Mouse (Mus musculus) erythroblast, adult 5-6 weeks (primary cell): ENCODE results near the gene Mapk8ip3. TPM values are rescaled to one million over a fixed set of nuclear protein-coding genes. Genes with fewer than 3 reads are reported as not detected.

Experiments
- ATAC-seq: replicated peaks from 2 replicates; pipeline ENCODE4 v1.8.0; 2016; ENCODE audit warnings: moderate number of reproducible peaks, mild to moderate bottlenecking, moderate TSS enrichment, inconsistent platforms; ENCODE audit not compliant: poor library complexity, low FRiP score, severe bottlenecking
- total RNA-seq, 2 experiments: library from RNA; stranded (forward) in 1 of 2; stranded (reverse) in 1 of 2; fragments of 150-400 nt in 1 of 2; fragments of 200-764, 138-1000 nt in 1 of 2; gene quantifications; 2 replicates each; pipeline versions ENCODE4 v1.2.3 to v1.2.4; 2015 to 2017; ENCODE audit warnings: low replicate concordance in 2 of 2

Gene Mapk8ip3
- total RNA-seq, 2 experiments from 2014 or later, result 42.7 to 109 TPM

DNA sequence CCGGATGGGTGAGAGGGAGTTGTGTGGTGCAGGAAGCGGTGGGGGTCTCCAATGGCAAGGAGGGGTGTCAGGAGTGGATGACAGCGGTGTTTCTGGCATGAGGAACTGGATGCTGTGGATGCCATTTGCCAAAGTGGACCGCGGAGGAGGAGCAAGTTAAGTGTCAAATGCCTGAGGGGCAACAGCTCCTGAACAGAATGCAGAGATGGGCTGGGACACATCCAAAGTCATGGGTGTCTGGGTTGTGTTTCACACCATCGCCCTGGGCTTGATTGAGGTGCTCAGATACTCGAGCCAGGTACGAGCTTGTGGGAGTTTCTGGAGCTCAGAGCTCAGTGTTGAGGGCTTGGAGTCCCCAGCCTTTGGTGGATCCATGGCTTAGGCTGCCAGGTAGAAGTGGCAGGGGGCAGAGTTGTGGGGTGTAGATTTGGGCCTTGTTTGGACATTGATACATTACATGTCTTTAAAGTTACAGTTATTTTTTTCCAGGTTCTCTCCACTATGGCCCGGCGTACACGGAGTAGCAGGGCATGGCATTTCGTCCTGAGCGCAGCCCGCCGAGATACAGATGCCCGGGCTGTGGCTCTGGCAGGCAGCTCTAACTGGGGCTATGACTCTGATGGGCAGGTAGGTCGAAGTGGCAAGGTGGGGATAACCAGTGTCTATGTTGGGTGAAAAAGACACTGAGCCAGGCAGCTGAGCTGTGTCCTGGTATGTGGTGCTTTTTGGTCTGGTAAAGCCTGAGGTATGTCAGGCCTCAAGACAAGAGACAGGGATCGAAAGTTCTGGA is 49.3 kb downstream of the Mapk8ip3 start:
- ATAC-seq, result peak; percentile 16

DNA sequence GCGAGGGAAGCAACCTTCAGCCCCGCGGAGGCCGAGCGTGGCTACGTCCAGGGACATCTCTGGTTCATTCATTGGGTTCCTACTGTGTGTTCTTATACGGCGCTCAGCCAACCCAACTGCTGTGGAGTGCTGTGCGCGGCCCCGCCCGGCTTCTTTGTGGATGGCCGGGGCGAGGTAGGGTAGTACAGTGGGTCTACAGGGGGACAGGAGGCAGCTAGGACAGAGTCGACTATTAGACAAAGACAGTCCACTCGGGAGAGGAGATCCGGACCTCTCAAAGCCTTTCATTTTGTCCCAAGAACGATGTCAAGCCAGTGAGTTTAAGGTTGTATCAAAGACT is 49.9 kb downstream of the Mapk8ip3 start:
- ATAC-seq, result peak; percentile 34

DNA sequence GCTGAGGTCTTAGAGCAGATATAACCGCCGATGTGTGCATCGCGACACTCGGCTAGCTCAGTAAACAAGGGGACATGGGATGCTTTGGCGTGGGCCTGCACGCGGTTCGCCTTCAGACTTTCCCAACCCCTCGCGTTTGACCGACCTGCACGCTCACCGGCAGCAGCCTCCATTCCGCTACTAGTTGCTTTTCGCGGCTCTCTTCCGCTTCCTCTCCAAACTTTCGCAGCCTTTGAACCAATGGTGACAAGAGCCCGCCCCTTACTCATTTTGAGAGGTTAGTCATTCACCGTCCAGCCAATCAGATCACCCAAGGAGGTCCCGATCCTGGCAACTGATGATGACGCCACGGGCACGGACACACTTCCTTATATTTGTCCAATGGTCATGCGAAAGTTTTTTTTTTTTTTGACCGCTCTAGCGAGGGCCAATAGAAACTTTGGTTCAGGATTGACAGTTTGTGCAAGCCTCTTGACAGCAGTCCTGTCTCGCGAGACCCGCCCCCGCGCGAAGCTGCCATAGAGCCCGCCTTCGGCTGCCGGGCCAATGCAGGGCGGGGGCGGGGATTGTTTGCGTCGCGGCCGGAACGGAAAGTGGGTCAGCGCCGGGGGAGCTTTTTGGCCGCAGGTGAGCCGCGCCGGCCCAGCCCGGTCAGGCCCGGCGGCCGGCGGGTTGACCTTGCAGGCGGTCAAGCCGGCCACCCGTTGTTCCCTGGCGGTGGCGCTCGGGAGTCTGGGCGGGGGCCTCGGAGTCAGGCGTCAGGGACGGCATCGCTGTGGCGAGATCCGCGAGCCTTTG is 50.4 kb downstream of the Mapk8ip3 start, which contains the start of the genes Nubp2 and Spsb3:
Gene Nubp2 (minus strand): TSS at position 216 of the 798 bp plus-strand sequence.
Gene Spsb3 (plus strand): TSS at position 510 of the 798 bp plus-strand sequence.
- ATAC-seq, result peak; percentile 88

DNA sequence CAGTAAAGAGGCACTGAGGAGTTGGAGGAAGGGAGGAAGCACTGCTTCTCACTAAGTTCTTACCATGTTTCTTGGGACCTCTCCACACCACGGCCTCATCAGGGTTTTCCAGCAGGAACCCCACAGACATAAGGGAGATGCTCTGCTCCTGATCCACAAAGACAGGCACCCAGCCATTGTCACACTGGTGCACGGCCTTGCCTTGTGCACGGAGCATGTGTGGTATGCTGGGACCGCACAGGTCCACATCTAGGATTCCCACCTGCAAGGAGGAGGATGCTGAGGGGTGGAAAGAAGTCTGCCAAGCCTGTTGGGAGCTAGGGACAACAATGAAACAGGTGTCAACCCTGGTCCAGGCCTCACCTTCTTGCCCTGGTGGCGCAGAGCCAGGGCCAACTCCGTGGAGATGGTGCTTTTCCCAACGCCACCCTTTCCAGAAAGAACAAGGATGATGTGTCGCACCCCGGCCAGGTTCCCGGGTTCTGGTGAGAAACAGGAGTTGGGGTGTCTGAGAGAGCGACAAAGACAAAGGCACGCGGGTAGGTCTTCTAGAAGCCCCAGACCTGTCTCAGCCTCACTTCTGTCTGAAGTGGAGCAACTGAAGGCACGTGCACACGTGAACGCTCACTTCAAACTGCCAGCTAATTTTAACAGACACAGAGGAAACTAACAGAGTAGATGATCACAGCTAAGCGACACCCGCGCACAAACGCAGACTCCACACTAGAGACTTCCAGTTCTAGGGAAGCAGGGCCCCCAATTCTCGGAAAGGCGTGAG is 51.2 kb downstream of the Mapk8ip3 start:
- no peak for ATAC-seq

DNA sequence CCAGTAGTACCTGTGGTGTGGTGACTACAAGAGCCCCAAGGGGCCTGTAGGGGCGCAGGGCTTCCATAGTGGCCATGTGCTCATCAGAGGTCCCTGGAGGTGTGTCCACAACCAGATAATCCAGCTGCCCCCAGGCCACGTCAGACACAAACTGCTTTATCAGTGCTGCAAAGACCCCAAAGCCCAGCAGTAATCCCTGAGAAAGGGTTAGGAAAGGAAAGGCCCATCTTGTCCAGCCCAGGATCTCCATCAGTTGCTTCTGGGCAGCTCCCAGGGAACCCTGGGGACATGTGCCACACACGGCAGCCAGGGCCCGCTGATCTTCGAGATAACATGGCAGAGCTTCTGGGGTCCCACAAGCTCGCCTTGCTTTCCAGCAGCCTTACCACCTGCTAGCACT is 52.4 kb downstream of the Mapk8ip3 start:
- ATAC-seq, result no peak

DNA sequence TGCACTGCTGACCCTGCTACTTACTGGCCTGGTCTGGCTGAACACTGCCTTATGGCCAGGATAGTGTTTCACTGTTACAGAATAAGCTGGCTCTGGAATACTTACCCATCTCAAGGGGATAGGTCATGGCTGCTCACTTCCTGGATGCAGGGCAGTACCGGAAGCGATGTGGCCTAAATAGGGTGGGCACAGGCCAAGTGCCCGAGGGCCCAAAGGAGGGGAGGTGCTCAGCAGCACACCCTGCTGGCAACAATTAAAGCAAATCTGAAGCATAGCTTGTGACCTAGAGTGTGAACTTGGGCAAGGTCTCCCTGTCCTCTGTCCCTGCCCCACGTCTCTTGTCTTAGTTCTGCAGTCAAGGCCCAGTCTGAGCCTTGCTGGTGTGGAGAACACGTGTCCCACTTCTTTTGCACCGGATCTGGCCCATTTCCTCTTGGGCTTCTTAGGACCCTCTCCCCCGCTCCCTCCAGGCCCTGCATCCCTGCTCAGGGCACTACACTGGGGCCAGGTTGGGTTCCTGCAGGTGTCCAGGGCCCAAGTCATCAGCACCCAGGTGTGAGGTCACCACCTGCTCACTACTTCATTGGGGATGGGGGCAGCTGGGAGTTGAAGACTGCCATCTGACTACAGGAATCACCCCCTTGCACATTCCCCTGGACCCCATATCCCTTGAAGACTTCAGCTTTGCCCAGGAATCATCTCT is 54.9 kb downstream of the Mapk8ip3 start:
- ATAC-seq, result peak; percentile 20; the same call in 1 of the 2 replicates

DNA sequence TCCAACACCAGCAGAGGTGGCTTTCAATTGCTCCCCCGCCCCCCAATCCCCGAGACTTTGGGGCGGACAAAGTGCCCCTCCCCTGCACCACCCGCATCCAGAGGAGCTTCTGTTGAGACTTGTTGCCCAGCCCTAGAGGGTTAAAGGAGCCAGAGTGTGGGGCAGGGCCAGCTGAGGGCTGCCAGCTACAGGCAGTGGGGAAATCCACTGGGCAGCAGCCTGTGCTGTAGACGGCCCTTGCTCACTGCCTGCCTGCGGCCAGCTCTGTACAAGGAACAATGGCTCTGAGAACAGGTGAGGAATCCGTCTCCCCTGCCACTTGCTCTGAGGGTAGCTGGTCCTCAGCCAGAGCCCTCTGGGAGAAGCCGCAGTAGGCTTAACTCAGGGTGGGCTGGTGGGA is 58.2 kb downstream of the Mapk8ip3 start:
- no peak for ATAC-seq

DNA sequence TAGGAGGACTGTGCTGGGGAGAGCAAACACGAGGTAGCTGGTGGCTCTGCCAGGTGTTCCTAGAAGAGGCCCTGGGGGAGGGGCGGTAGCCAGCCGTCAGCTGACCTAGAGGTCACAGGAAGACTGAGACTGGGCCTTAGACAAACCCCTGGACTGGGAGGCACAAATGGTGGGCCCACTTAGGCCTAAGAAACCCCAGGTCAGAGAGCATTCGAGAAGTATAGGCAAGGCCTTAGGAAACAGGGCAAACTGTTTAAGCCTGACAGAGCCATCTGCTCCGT is 58.7 kb downstream of the Mapk8ip3 start:
- no peak for ATAC-seq

DNA sequence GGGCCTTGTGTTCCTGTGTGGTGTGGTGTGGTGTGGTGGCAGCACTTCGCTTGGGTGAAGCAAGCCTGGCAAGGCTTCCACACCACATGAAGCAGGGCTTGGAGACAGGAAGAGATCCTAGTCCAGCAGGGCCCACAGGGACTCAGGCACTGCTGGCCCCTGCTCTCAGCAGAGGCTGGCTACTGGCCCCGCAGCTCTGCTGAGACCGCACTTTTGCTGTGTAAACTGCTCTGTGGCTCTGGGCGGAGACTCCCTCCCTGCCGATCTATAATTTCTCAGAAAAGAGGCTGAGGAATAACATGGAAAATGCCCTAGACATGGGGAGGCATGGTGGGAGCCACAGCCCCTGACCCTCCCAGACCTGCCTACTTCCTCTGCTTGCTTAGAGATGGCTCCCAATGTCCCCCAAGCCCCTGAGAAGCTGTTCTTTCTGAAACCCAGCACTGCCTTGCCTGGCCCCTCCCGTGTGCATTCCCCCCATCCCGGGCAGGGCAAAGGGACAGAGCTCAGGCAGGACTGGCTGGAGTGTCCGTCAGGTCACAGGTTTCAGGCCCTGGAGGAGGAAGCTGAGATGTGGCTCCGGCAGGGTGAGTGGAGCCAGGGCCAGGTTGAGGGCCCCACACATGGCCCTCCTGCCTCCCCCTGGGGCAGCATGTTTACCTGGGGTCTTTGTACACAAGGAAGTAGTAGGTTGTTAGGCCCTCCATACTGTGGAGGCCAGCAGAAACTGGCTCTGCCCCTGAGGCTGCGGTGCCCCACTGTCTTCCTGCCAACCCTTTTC is 59.3 kb downstream of the Mapk8ip3 start:
- ATAC-seq, result no peak

DNA sequence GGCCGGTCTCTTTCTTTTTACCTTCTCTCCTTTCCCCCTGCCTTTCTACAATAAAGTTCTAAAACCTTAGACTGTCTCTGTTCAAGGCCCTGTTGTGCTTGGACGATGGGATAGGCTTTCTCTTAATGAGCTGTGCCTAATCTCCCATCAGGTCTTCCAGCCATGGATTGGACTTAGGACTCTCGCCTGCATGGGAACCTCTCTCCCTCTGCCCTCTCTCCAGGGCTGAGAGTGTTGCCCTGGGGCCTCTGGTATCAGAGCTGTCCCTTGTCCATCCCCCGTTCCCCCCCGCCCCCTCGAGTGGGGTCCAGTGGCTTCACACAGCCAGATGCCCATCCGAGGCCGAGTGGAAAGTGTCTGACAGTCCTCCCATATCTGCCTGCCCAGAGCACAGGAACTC is 61.8 kb downstream of the Mapk8ip3 start:
- no peak for ATAC-seq

DNA sequence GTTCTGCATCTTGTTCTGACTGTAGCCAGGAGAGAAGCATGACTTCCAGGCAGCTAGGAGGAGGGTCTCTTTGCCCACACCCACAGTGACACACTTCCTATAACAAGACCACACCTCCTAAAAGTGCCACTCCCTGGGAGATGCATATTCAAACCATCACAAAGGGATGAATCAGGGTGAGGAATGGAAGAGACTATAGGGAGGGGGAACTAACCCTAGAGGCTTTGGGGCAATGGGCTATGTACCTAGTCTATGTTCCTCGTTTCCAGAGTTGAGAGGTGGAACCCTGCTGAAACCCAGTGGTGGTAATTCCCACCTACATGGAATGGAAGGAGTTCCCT is 62.4 kb downstream of the Mapk8ip3 start:
- no peak for ATAC-seq

DNA sequence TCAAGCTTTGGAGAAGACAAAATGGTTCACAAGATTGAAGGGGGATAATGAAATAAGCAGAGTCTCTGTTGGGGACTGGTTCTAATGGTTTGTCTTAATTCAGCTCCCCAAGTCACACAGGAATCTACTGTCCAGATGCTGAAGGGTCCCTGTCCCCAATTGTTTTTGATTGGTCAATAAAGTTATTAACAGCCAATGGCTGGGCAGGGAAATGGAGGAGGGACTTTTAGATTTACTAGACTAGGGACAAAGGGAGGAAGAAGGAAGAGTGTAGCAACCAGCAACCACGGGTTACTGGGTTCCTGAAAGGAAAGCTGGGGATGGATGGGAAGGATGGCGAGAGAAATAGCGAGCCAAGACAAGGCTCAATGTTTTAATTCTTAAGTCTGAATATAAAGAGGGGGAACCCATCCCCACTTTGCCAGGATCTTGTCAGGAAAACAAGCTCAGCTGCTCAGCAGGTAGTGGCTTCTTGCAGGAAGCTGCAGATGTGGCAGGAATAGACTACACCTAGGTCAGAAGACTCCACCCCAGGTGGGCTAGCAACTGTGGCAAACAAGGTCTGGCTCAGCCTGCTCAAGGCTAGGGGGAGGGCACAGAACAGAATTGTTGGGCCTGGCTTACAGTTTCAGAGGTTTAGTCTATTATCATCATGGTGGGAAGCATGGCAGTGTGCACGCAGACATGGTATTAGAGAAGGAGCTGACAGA is 62.9 kb downstream of the Mapk8ip3 start:
- ATAC-seq, result no peak

DNA sequence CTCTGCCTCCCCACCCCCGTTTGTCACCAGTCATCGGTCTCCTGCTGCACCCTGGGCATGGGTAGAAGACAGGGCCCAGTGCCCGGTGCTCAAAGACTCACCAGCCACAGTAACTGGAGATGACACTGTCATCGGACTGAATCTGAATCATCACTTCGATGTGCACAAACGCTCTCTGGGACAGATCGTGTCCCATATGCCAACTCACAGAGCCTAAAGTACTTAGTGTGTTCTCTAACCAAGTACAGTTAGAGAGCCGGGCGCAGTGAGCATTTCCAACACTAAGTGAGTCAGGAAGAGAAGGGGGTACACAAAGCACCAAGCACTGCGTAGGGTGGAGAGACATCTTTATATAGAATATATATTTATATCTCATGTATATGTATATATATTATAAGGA is 68.9 kb downstream of the Mapk8ip3 start:
- no peak for ATAC-seq

DNA sequence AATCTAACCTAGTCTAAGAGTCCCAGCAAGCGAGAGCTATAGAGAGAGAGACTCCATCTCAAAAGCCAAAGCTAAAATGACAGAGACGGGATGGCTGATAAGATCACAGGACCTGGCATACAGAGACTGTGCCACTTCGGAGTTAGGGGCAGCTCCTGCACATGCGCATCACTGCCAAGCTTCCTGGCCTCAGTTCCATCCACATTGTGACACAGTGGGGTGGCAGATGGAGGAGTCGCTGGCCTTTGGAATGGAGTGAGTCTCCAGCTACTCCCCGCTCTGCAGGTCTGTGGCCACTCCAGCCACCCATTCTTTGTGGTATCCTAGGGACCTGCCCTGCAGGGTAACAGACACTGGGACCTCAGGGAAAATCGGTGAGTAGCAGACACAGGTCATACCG is 71.0 kb downstream of the Mapk8ip3 start, which contains the start of gene Igfals:
Gene Igfals (plus strand): TSS at position 222 of the 400 bp plus-strand sequence.
- ATAC-seq, result no peak

DNA sequence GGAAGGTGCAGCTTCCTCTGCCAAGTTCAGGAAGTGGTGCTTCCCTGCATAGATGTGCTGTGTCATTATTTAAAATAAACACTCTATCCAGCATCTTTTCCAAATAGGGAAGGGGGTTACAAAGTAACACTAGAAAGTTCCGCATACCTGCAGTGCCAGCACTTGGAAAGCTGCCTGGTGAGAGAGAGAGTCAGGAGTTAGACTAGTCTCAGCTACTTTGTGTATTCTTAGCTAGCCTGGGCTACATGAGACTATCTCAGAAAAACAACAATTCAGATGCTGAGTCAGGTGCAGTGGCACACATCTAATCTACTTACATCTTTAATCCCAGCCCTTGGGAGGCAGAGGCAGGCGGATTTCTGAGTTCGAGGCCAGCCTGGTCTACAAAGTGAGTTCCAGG is 75.0 kb downstream of the Mapk8ip3 start:
- no peak for ATAC-seq

DNA sequence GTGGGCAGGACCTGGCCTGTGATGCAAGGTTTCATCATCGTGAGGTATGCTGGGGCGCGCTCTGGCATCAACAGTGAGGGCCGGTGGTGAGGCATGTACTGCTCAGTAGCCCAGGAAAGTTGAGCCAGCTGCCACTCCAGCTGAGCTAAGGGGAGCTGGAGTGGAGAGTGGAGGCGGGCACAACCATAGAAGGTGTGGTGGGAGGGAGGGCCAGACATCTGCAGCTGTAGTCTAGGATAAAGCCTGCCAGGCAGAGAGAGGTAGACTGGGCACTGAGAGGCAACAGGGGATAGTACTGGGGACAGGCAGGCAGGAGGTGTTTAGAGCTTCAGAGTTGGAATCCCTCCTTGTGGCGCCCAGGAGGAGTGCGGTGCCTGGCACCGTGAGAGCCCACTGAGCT is 76.7 kb downstream of the Mapk8ip3 start:
- peak; percentile 74 for ATAC-seq

DNA sequence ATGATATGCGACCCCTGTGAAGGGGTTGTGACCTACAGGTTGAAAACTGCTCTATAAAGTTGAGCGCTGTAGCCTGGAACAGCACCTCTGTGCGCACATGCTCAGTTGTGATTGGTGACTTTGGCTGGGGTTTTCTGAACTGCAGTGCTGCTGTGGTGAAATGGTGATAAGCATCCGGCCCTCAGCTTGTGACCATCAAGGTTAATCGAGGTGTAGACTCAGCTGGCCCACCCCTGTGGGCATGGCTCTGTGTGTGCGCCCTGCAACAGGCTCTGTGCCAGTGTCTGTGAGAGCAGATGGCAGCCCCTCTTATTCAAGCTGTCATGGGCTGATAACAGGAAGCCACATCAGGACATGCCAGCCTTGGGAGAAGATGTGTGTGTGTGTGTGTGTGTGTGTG is 77.8 kb downstream of the Mapk8ip3 start:
- peak; percentile 82 for ATAC-seq

DNA sequence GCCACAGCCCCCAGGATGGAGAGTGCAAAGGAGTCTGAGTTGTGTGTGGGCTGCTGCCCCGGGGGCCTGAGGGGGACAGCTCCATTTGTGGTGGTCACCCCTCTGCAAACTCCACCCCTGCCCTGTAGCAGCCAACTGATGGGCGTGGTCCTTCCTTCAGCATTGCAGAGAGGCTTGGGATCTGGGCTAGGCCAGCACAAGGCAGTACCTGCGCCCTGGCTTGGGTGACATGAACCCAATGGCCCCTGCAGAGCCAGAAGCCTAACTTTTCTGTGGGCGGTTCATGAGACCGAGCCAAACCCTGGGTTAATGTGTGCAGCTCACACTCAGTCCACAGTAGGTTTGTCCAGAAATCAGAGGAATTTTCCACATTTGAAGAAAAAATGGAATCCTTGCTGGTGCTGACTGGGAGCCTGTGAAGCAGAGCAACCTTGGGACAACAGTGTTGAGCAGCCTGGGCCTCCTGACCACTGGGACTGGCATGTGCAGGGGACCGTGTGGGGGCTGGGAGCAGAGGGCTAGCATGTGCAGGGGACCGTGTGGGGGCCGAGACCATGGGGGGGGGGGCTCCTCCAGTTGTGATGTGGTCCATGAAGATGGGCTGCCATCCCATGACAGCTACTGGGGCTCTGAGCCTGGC is 78.8 kb downstream of the Mapk8ip3 start:
- ATAC-seq, result peak; percentile 45
